Mouse (Mus musculus) limb, embryonic 14.5 days (tissue): ENCODE data around the gene Zfp651. TPM values are rescaled to one million over a fixed set of nuclear protein-coding genes. Genes with fewer than 3 reads are reported as not detected.

Source experiments
- ATAC-seq: fragments of 200-750 bp; cut with Nextera tagmentation; 2 replicates; pipeline ENCODE4 v1.8.0; 2017; ENCODE audit warnings: low read depth, moderate number of reproducible peaks, moderate TSS enrichment; ENCODE audit not compliant: low FRiP score
- DNase-seq: peaks from one replicate; pipeline ENCODE4 v3.0.0-alpha.2; 2015; ENCODE audit warnings: low spot score
- H3K27ac ChIP-seq: fragments of 300-500 bp; sonication (generic); replicated peaks from 2 replicates; pipeline ENCODE4 v1.5.1; 2014; ENCODE audit warnings: low read depth, mild to moderate bottlenecking, low read length, moderate library complexity, mixed read lengths
- H3K27me3 ChIP-seq: fragments of 300-500 bp; sonication (generic); 2 replicates; pipeline ENCODE4 v1.6.1; 2014; ENCODE audit warnings: low read length, mixed read lengths; ENCODE audit not compliant: control insufficient read depth, insufficient read depth
- H3K36me3 ChIP-seq: fragments of 300-500 bp; sonication (generic); 2 replicates; pipeline ENCODE4 v1.6.1; 2014; ENCODE audit warnings: mild to moderate bottlenecking, low read length, moderate library complexity, mixed read lengths; ENCODE audit not compliant: control insufficient read depth, insufficient read depth
- H3K4me1 ChIP-seq: fragments of 300-500 bp; sonication (generic); 2 replicates; pipeline ENCODE4 v1.6.1; 2014; ENCODE audit warnings: antibody characterized with exemption, low read length, mixed read lengths; ENCODE audit not compliant: control insufficient read depth, insufficient read depth
- H3K4me2 ChIP-seq: fragments of 300-500 bp; sonication (generic); replicated peaks from 2 replicates; pipeline ENCODE4 v1.6.1; 2014; ENCODE audit warnings: low read depth, mild to moderate bottlenecking, low read length, moderate library complexity; ENCODE audit not compliant: severe bottlenecking
- H3K4me3 ChIP-seq: fragments of 300-500 bp; sonication (generic); replicated peaks from 2 replicates; pipeline ENCODE4 v1.5.1; 2014; ENCODE audit warnings: low read length
- H3K9ac ChIP-seq: fragments of 300-500 bp; sonication (generic); 2 replicates; pipeline ENCODE4 v1.6.1; 2014; ENCODE audit warnings: mild to moderate bottlenecking, low read depth, low read length, moderate library complexity; ENCODE audit not compliant: severe bottlenecking
- H3K9me3 ChIP-seq: fragments of 300-500 bp; sonication (generic); 2 replicates; pipeline ENCODE4 v1.6.1; 2016; ENCODE audit warnings: low read length; ENCODE audit not compliant: control insufficient read depth
- POLR2A ChIP-seq: fragments of 200-500 bp; IDR thresholded peaks from 2 replicates; pipeline ENCODE4 v1.8.0; 2012; ENCODE audit warnings: inconsistent platforms, mild to moderate bottlenecking, moderate library complexity, borderline replicate concordance; ENCODE audit not compliant: insufficient read depth, insufficient read length; ENCODE audit errors: extremely low read depth
- WGBS: fragments of 180-500 bp; shearing (Covaris S2); extraction: QIAGEN DNeasy Blood & Tissue Kit; methylation state at CpG from one replicate; pipeline ENCODE4 v1.1.7; 2014; 5-methylcytosine and 5-hydroxymethylcytosine counted together
- polyA plus RNA-seq, 2 experiments: library from polyadenylated mRNA; depleted of rRNA in 1 of 2; stranded (reverse) in 1 of 2; unstranded in 1 of 2; fragments of >200 nt; fragmentation: Nextera tagmentation in 1 of 2; extraction: Ambion mirVana in 1 of 2; gene quantifications; 2 replicates each; pipeline versions ENCODE4 v1.2.1 to v1.2.3; 2012 to 2014

Zfp651 gene
- polyA plus RNA-seq, 2 experiments = 20.0 to 64.0 TPM

DNA sequence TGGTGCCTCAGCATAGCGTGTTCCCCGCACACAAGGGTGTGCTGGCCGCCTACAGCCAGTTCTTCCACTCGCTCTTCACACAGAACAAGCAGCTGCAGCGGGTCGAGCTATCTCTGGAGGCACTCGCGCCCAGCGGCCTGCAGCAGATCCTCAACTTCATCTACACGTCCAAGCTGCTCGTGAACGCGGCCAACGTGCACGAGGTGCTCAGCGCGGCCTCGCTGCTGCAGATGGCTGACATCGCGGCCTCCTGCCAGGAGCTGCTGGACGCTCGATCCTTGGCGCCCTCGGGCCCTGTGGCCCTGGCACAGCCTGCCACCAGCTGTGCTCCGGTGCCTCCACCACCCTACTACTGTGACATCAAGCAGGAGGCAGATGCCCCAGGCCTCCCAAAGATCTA is 3.6 kb downstream of the Zfp651 start:
- no peak overlapping the region for H3K27ac ChIP-seq
- no peaks in the 10 kb centered on the region for H3K9me3 ChIP-seq
- H3K27me3 ChIP-seq = no peaks in the 10 kb centered on the region
- DNase-seq = no peak
- H3K4me3 ChIP-seq = no peak overlapping the region
- peaks cover 24% of the 10 kb centered on the region for H3K4me1 ChIP-seq
- peaks cover 54% of the 10 kb centered on the region for H3K36me3 ChIP-seq
- ATAC-seq = no peak
- H3K4me2 ChIP-seq = no peak overlapping the region
- H3K9ac ChIP-seq = no peak overlapping the region
- WGBS = 90% methylated on average over 25 of the region's 25 CpGs
- no peak for TF ChIP-seq POLR2A

DNA sequence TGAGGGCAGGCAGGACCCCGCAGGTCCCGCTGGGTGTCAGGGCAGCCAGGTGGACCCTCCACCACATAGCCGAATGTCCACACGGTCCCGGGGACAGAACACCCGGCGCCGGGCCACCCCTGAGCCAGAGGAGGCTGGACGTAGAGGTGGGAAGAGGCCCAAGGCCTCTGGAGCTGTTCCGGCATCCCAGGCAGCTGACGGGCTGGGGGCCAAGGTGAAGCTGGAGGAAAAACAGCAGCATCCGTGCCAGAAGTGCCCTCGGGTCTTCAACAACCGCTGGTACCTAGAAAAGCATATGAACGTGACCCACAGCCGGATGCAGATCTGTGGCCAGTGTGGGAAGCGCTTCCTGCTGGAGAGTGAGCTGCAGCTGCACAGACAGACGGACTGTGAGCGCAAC is 4.6 kb downstream of the Zfp651 start:
- no peaks in the 10 kb centered on the region for H3K27me3 ChIP-seq
- ATAC-seq (no peak), DNase-seq (no peak)
- no peak overlapping the region for H3K4me3 ChIP-seq
- no peak overlapping the region for H3K9ac ChIP-seq
- peaks cover 14% of the 10 kb centered on the region for H3K4me1 ChIP-seq
- no peak overlapping the region for H3K4me2 ChIP-seq
- no peak for TF ChIP-seq POLR2A
- no peak overlapping the region for H3K27ac ChIP-seq
- H3K9me3 ChIP-seq = no peaks in the 10 kb centered on the region
- H3K36me3 ChIP-seq = peaks cover 63% of the 10 kb centered on the region
- 91% methylated on average over 19 of the region's 19 CpGs for WGBS

DNA sequence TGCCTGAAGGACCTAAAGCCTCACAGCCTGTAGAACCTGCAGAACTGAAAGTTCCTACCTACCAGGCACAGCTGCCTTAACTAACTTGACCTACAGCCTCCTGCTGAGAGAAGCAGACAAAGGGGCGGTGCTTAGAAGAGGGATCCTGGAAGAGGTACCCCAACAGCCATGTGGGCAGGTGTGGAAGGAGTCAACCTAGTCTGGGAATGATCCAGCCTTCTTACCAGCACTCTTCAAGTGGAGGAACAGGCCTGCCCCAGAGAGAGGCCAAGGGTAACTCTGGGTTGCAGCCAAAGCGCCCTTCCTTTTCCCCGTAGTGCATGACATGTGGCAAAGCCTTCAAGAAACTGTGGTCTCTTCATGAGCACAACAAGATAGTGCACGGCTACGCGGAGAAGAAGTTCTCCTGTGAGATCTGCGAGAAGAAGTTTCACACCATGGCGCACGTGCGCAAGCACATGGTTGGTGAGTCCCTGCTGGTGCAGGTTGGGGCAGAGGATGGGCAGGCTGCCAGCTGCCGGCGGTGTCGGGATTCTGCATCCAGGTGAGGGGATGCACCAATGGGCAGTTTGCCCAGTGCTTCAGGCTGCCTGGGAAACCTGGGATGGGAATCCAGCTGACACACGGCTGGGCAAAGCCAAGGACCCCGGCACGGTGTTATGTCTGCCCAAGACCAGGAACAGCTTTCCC is 6.2 kb downstream of the Zfp651 start:
- Histone ChIP-seq H3K4me3 (no peak overlapping the region), H3K4me2 (no peak overlapping the region), H3K36me3 (peaks cover 68% of the 10 kb centered on the region), H3K9me3 (no peaks in the 10 kb centered on the region), H3K4me1 (peaks cover 12% of the 10 kb centered on the region), H3K9ac (no peak overlapping the region), H3K27ac (no peak overlapping the region), H3K27me3 (no peaks in the 10 kb centered on the region)
- ATAC-seq (no peak), DNase-seq (no peak)
- TF ChIP-seq POLR2A = no peak
- 88% methylated on average over 16 of the region's 16 CpGs for WGBS

DNA sequence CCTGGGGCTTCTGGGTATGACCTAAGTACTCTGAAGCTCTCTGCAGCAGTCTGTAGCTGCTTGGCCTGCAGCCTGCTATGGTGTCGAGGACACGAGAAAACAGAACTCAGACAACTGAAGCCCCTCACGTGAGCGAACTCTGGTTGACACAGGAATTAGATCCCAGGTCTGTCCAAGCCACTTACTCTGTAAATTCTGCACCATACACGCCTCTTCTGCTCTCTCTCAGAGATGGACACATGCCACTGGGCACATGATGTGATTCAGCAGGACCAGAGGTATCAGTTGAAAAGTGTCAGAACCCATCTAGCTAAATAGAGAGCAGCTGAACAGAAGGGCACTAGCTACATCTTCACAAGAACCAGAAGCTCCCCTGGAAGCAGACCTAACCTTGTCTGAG is 13.3 kb downstream of the Zfp651 start:
- Histone ChIP-seq H3K9me3 (no peaks in the 10 kb centered on the region), H3K4me3 (no peak overlapping the region), H3K4me1 (no peaks in the 10 kb centered on the region), H3K27ac (no peak overlapping the region), H3K4me2 (no peak overlapping the region), H3K9ac (no peak overlapping the region), H3K27me3 (peaks cover 11% of the 10 kb centered on the region), H3K36me3 (peaks cover 18% of the 10 kb centered on the region)
- no peak for DNase-seq
- no peak for ATAC-seq
- no peak for TF ChIP-seq POLR2A
- WGBS = 66% methylated on average over 5 of the region's 5 CpGs

DNA sequence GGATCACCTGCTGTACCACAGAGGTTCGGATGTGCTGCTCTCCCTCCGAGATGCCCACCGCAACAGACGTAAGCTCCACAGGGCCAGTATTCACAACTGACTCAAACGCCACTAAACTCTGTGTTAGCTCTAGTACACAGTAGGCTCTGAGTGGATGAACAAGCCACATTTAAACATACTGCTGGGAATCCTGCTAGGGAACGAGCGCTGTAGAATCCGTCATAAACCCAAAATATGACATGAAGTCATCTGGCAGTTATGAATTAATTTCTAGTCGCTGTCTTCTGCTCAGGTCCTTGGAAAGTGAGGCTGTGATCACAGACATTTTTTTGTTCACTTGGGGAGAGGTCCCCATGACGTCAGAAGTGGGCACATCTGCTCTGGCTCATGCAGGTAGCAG is 16.8 kb downstream of the Zfp651 start:
- WGBS = 75% methylated on average over 10 of the region's 10 CpGs
- Histone ChIP-seq H3K36me3 (no peaks in the 10 kb centered on the region), H3K9ac (no peak overlapping the region), H3K27me3 (peaks cover 29% of the 10 kb centered on the region), H3K9me3 (no peaks in the 10 kb centered on the region), H3K4me1 (peaks cover 10% of the 10 kb centered on the region; the same call in 1 of the 2 replicates), H3K4me3 (no peak overlapping the region), H3K27ac (no peak overlapping the region), H3K4me2 (no peak overlapping the region)
- no peak for TF ChIP-seq POLR2A
- ATAC-seq (no peak), DNase-seq (no peak)
